Mouse (Mus musculus) midbrain, embryonic 14.5 days (tissue): ENCODE data around the gene Ryr1. TPM values are rescaled to one million over a fixed set of nuclear protein-coding genes. Genes with fewer than 3 reads are reported as not detected.
A peak's percentile ranks its signal among the peaks of the same experiment; 100 is the strongest.

Experiments used
- ATAC-seq: fragments of 200-750 bp; cut with Nextera tagmentation; 2 replicates; pipeline ENCODE4 v1.8.0; 2017; ENCODE audit warnings: moderate number of reproducible peaks, moderate library complexity; ENCODE audit not compliant: low FRiP score, low TSS enrichment
- DNase-seq: peaks from one replicate; pipeline ENCODE4 v3.0.0-alpha.2; 2015
- H3K27ac ChIP-seq: fragments of 300-500 bp; sonication (generic); replicated peaks from 2 replicates; pipeline ENCODE4 v1.5.1; 2014; ENCODE audit warnings: mild to moderate bottlenecking, low read depth, low read length, moderate library complexity
- H3K27me3 ChIP-seq: fragments of 300-500 bp; sonication (generic); 2 replicates; pipeline ENCODE4 v1.6.1; 2014; ENCODE audit warnings: low read length, control low read depth, mixed read lengths; ENCODE audit not compliant: control insufficient read depth, insufficient read depth
- H3K36me3 ChIP-seq: fragments of 300-500 bp; sonication (generic); 2 replicates; pipeline ENCODE4 v1.6.1; 2014; ENCODE audit warnings: low read length, control low read depth; ENCODE audit not compliant: control insufficient read depth, insufficient read depth
- H3K4me1 ChIP-seq: fragments of 300-500 bp; sonication (generic); 2 replicates; pipeline ENCODE4 v1.6.1; 2014; ENCODE audit warnings: mild to moderate bottlenecking, antibody characterized with exemption, low read length, control low read depth; ENCODE audit not compliant: control insufficient read depth, insufficient read depth
- H3K4me2 ChIP-seq: fragments of 300-500 bp; sonication (generic); 2 replicates; pipeline ENCODE4 v1.6.1; 2014; ENCODE audit warnings: mild to moderate bottlenecking, low read length, moderate library complexity
- H3K4me3 ChIP-seq: fragments of 300-500 bp; sonication (generic); replicated peaks from 2 replicates; pipeline ENCODE4 v1.5.1; 2014; ENCODE audit warnings: low read depth, low read length
- H3K9ac ChIP-seq: fragments of 300-500 bp; sonication (generic); replicated peaks from 2 replicates; pipeline ENCODE4 v1.6.1; 2014; ENCODE audit warnings: mild to moderate bottlenecking, low read length, moderate library complexity
- H3K9me3 ChIP-seq: fragments of 300-500 bp; sonication (generic); 2 replicates; pipeline ENCODE4 v1.6.1; 2016; ENCODE audit warnings: low read length, control low read depth, mixed read lengths; ENCODE audit not compliant: control insufficient read depth
- WGBS: fragments of 180-500 bp; shearing (Covaris S2); extraction: QIAGEN DNeasy Blood & Tissue Kit; methylation state at CpG from one replicate; pipeline ENCODE4 v1.1.7; 2014; 5-methylcytosine and 5-hydroxymethylcytosine counted together
- polyA plus RNA-seq: library from polyadenylated mRNA; unstranded; fragments of >200 nt; fragmentation: Nextera tagmentation; extraction: Ambion mirVana; gene quantifications from 2 replicates; pipeline ENCODE4 v1.2.1, GENCODE M21; 2014

Ryr1 gene
- polyA plus RNA-seq, 1 experiment from 2014 or later = 5.2 TPM

- H3K9ac ChIP-seq = peak overlapping the region; percentile 70
- WGBS = under 1% methylated on average over 10 of the region's 10 CpGs
- peaks cover 25% of the 10 kb centered on the region for H3K4me1 ChIP-seq
- DNase-seq = no peak
- H3K4me2 ChIP-seq = peak overlapping the region; percentile 71
- H3K9me3 ChIP-seq = no peaks in the 10 kb centered on the region
- peak overlapping the region; percentile 70 for H3K4me3 ChIP-seq
- no peak for ATAC-seq
- H3K27ac ChIP-seq = peak overlapping the region; percentile 92
- peaks cover 26% of the 10 kb centered on the region for H3K27me3 ChIP-seq
- peaks cover 6% of the 10 kb centered on the region; the same call in 1 of the 2 replicates for H3K36me3 ChIP-seq
Observed at GRCm38 (mm10) chr7:29168121-29168695, 43.2 kb upstream of the Ryr1 start.

- Histone ChIP-seq H3K4me3 (peak overlapping the region; percentile 70), H3K4me2 (peak overlapping the region; percentile 71), H3K9ac (peak overlapping the region; percentile 70; the same call in 1 of the 2 replicates), H3K27me3 (peaks cover 20% of the 10 kb centered on the region), H3K27ac (peak overlapping the region; percentile 92; the same call in 1 of the 2 replicates), H3K36me3 (peaks cover 2% of the 10 kb centered on the region), H3K9me3 (no peaks in the 10 kb centered on the region), H3K4me1 (peaks cover 25% of the 10 kb centered on the region)
- DNase-seq (no peak), ATAC-seq (no peak)
- 10% methylated on average over 19 of the region's 19 CpGs for WGBS
Observed at GRCm38 (mm10) chr7:29167656-29168055, 42.7 kb upstream of the Ryr1 start.

- Histone ChIP-seq H3K36me3 (peaks cover 18% of the 10 kb centered on the region), H3K27me3 (no peaks in the 10 kb centered on the region), H3K9me3 (no peaks in the 10 kb centered on the region), H3K9ac (no peak overlapping the region), H3K4me1 (0 out of 2 replicates have a peak, but pooled peaks cover 4% of the 10 kb centered on the region), H3K4me3 (no peak overlapping the region), H3K4me2 (no peak overlapping the region), H3K27ac (no peak overlapping the region)
- no peak for DNase-seq
- WGBS = 28% methylated on average over 9 of the region's 9 CpGs
- no peak for ATAC-seq
Observed at GRCm38 (mm10) chr7:29162750-29163525, 38.0 kb upstream of the Ryr1 start.

GRCm38 (mm10) chr7:29162294-29162693, 37.3 kb upstream of the Ryr1 start:
- no peak overlapping the region for H3K9ac ChIP-seq
- H3K27me3 ChIP-seq = no peaks in the 10 kb centered on the region
- no peaks in the 10 kb centered on the region for H3K4me1 ChIP-seq
- H3K4me2 ChIP-seq = no peak overlapping the region
- H3K4me3 ChIP-seq = no peak overlapping the region
- ATAC-seq (no peak), DNase-seq (no peak)
- WGBS = 82% methylated on average over 5 of the region's 5 CpGs
- no peaks in the 10 kb centered on the region for H3K9me3 ChIP-seq
- H3K36me3 ChIP-seq = peaks cover 18% of the 10 kb centered on the region
- no peak overlapping the region for H3K27ac ChIP-seq

GRCm38 (mm10) chr7:29158264-29158663, 33.3 kb upstream of the Ryr1 start:
- no peak overlapping the region for H3K9ac ChIP-seq
- 0 out of 2 replicates have a peak, but pooled peaks cover 5% of the 10 kb centered on the region for H3K4me1 ChIP-seq
- H3K9me3 ChIP-seq = no peaks in the 10 kb centered on the region
- H3K4me3 ChIP-seq = no peak overlapping the region
- H3K27me3 ChIP-seq = no peaks in the 10 kb centered on the region
- DNase-seq = no peak
- H3K4me2 ChIP-seq = no peak overlapping the region
- WGBS = 2% methylated on average over 5 of the region's 5 CpGs
- no peak for ATAC-seq
- no peak overlapping the region for H3K27ac ChIP-seq
- peaks cover 18% of the 10 kb centered on the region for H3K36me3 ChIP-seq

GRCm38 (mm10) chr7:29155838-29156782, 31.1 kb upstream of the Ryr1 start, which contains the start of gene Fam98c:
Fam98c (minus strand) TSS chr7:29156234.
- peak; percentile 85 for ATAC-seq
- Histone ChIP-seq H3K4me3 (peak within 1 kb of the TSS; percentile 72), H3K36me3 (peaks cover 4% of the 10 kb centered on the region), H3K9ac (peak within 1 kb of the TSS; percentile 69), H3K27me3 (no peaks in the 10 kb centered on the region), H3K27ac (peak within 1 kb of the TSS; percentile 87), H3K4me1 (0 out of 2 replicates have a peak, but pooled peaks cover 5% of the 10 kb centered on the region), H3K9me3 (no peaks in the 10 kb centered on the region), H3K4me2 (peak within 1 kb of the TSS; percentile 92)
- WGBS = 3% methylated on average over 67 of the region's 68 CpGs
- peak; percentile 93 for DNase-seq

- Histone ChIP-seq H3K27ac (peak overlapping the region; percentile 87), H3K9ac (peak overlapping the region; percentile 69), H3K36me3 (no peaks in the 10 kb centered on the region), H3K4me3 (peak overlapping the region; percentile 72), H3K27me3 (no peaks in the 10 kb centered on the region), H3K9me3 (no peaks in the 10 kb centered on the region), H3K4me1 (0 out of 2 replicates have a peak, but pooled peaks cover 5% of the 10 kb centered on the region), H3K4me2 (peak overlapping the region; percentile 92)
- WGBS = 6% methylated on average over 37 of the region's 37 CpGs
- peak; percentile 93 for DNase-seq
- ATAC-seq = peak; percentile 92
Observed at GRCm38 (mm10) chr7:29155196-29155837, 30.3 kb upstream of the Ryr1 start.
